Mouse (Mus musculus) thymus, adult 2 months (tissue): ENCODE measurements around the gene Cacna2d3.

Source experiments
- CTCF ChIP-seq: fragments of 200-500 bp; IDR thresholded peaks from 2 replicates; pipeline ENCODE4 v1.5.1; 2012; ENCODE audit warnings: mild to moderate bottlenecking, control low read depth, low read length, moderate library complexity, borderline replicate concordance; ENCODE audit not compliant: control insufficient read depth, poor library complexity, insufficient read depth; ENCODE audit errors: extremely low read depth
- POLR2A ChIP-seq: fragments of 200-500 bp; IDR thresholded peaks from 2 replicates; pipeline ENCODE4 v1.6.1; 2012; ENCODE audit warnings: mild to moderate bottlenecking, low read length, control low read depth, moderate library complexity; ENCODE audit not compliant: control insufficient read depth, poor library complexity, insufficient read depth; ENCODE audit errors: extremely low read depth

GRCm38 (mm10) chr14:29425666-29426065 is 296.0 kb downstream of the Cacna2d3 start:
- TF ChIP-seq CTCF (no peak), POLR2A (no peak)
